Comparison of ENCODE assay signal across 13 mouse cellular contexts in the genomic region with DNA sequence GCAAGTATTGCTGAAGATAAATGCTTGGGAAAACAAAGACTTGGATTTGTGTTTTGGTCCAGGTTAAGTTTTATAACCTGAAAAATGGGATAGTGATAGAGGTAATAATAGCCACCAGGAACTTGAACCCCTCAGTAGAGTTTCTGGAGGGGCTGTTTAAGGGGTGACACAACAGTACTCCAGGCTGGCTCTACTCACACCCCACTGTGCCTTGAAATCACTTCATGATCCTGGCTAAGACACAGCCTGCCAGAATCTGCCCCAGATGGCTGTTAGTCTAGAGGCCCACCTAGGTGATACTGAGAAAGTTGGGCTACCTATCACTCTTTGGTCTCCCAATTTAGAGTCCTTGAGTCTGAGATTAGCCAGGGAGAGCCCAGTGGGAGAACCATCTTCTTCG. TPM values are rescaled to one million over a fixed set of nuclear protein-coding genes. Genes with fewer than 3 reads are reported as not detected.
DNase-seq lines count a peak whose midpoint lies in the region; ATAC-seq and TF ChIP-seq lines count a peak whose summit lies in the region.
"Had no signal": no experiment of that assay in that cellular context is flagged by ENCODE, and none has a peak within 500 bp of the region (broad histone marks: within the 10 kb centered on the region; RNA-seq: fewer than 3 reads in every experiment).

No protein-coding gene starts in this region.

- no peaks in the 10 kb centered on the region for H3K9me3 ChIP-seq in forebrain, embryonic 16.5 days (ENCODE audit: control insufficient read depth, low read length)
- no peaks in the 10 kb centered on the region for H3K9me3 ChIP-seq in midbrain, embryonic 10.5 days (replicated peaks)

- H3K9ac ChIP-seq in forebrain, embryonic 16.5 days (replicated peaks; ENCODE audit: low read depth, low read length), result peak overlapping the region; percentile 89

- no peak for DNase-seq in layer of hippocampus, adult 2 months (ENCODE audit: low spot score in 2 of 2)
- no peak for DNase-seq in layer of hippocampus, adult 8-10 months (ENCODE audit: low spot score in 2 of 2)
- no peak for DNase-seq in midbrain, embryonic 10.5 days (ENCODE audit: low spot score)
- DNase-seq in lung, adult 2 months, result no peak
- DNase-seq in gastrocnemius, postnatal 14 days, result no peak
- DNase-seq in adrenal gland, adult 18-20 months (ENCODE audit: low spot score in 2 of 2), result no peak
- DNase-seq: heart, adult 11 months had no signal

- TF ChIP-seq CTCF in layer of hippocampus, adult 2 months (conservative IDR thresholded peaks at IDR 0.05), result no peak
- no peak for TF ChIP-seq CTCF in olfactory bulb, adult 2 months (IDR thresholded peaks at IDR 0.05; ENCODE audit: insufficient read depth, low read depth, low read length)
- TF ChIP-seq CTCF in lung, adult 2 months (IDR thresholded peaks at IDR 0.05; ENCODE audit: insufficient read depth, low read length), result no peak

- WGBS in forebrain, embryonic 16.5 days, result 79% methylated on average over 1 of the region's 1 CpGs
- WGBS in midbrain, embryonic 10.5 days, result 59% methylated on average over 1 of the region's 1 CpGs
- WGBS in olfactory bulb, adult 2 months, result 81% methylated on average over 1 of the region's 1 CpGs
- 56% methylated on average over 1 of the region's 1 CpGs for WGBS in lung, adult 2 months

- intact Hi-C loops in gastrocnemius, postnatal 14 days (cut with DNase I; ENCODE audit: low total_unique reads), result no loop called here

- ATAC-seq in forebrain, embryonic 16.5 days, result no peak

- no peaks in the 10 kb centered on the region for H3K36me3 ChIP-seq in forebrain, embryonic 16.5 days (ENCODE audit: control insufficient read depth, insufficient read depth)
- no peaks in the 10 kb centered on the region for H3K36me3 ChIP-seq in midbrain, embryonic 10.5 days

- peak overlapping the region; percentile 85 for H3K4me3 ChIP-seq in layer of hippocampus, adult 2 months
- H3K4me3 ChIP-seq in forebrain, embryonic 16.5 days (replicated peaks; ENCODE audit: low read length), result peak overlapping the region; percentile 83
- H3K4me3 ChIP-seq in midbrain, embryonic 10.5 days, result peak overlapping the region; percentile 82
- peak overlapping the region; percentile 87 for H3K4me3 ChIP-seq in olfactory bulb, adult 2 months (ENCODE audit: insufficient read depth, low read depth, low read length)
- H3K4me3 ChIP-seq in lung, adult 2 months (replicated peaks; ENCODE audit: extremely low read depth, low read depth, low read length), result no peak overlapping the region

- peaks cover 21% of the 10 kb centered on the region for H3K4me1 ChIP-seq in forebrain, embryonic 16.5 days (replicated peaks; ENCODE audit: control insufficient read depth, insufficient read depth, low read length)
- peaks cover 31% of the 10 kb centered on the region for H3K4me1 ChIP-seq in midbrain, embryonic 10.5 days
- peaks cover 22% of the 10 kb centered on the region for H3K4me1 ChIP-seq in olfactory bulb, adult 2 months (ENCODE audit: control insufficient read depth, insufficient read depth, low read length)
- H3K4me1 ChIP-seq in lung, adult 2 months (ENCODE audit: control insufficient read depth, insufficient read depth, low read length), result no peaks in the 10 kb centered on the region

- TF ChIP-seq POLR2A in olfactory bulb, adult 2 months (IDR thresholded peaks at IDR 0.05; ENCODE audit: insufficient read depth, low read depth, low read length), result no peak
- TF ChIP-seq POLR2A in lung, adult 2 months (IDR thresholded peaks at IDR 0.05; ENCODE audit: borderline replicate concordance, extremely low read depth, low read depth, low read length), result no peak

- no peaks in the 10 kb centered on the region for H3K27me3 ChIP-seq in forebrain, embryonic 16.5 days (replicated peaks; ENCODE audit: control insufficient read depth, insufficient read depth, low read length)
- H3K27me3 ChIP-seq in midbrain, embryonic 10.5 days (ENCODE audit: low read depth, poor library complexity, severe bottlenecking), result peaks cover 23% of the 10 kb centered on the region

- 0 out of 2 replicates have a peak overlapping the region, but pooled peaks have one; percentile 93 for H3K27ac ChIP-seq in layer of hippocampus, adult 2 months
- H3K27ac ChIP-seq in forebrain, embryonic 16.5 days (ENCODE audit: low read length), result no peak overlapping the region
- no peak overlapping the region for H3K27ac ChIP-seq in midbrain, embryonic 10.5 days (replicated peaks)
- no peak overlapping the region for H3K27ac ChIP-seq in olfactory bulb, adult 2 months (ENCODE audit: insufficient read depth, low read depth, low read length)

- H3K4me2 ChIP-seq in forebrain, embryonic 16.5 days (ENCODE audit: low read length), result peak overlapping the region; percentile 74

RNA-seq across cellular contexts. Expression of gene Gdap1l1, which starts 1.2 kb away (rescaled TPM):
- total RNA-seq in layer of hippocampus, adult 2 months (2021), result 10 to 100 TPM; 61.5 to 70.7 TPM
- 10 to 100 TPM; 65.7 to 69.2 (median 68.0) TPM for total RNA-seq in layer of hippocampus, adult 8-10 months (2022)
- 103 and 124 TPM in 2 replicates for polyA plus RNA-seq in forebrain, embryonic 16.5 days (2015; fragmentation: Nextera tagmentation; extraction: Ambion mirVana)
- polyA plus RNA-seq in midbrain, embryonic 10.5 days (2016; fragmentation: Nextera tagmentation; extraction: Ambion mirVana), result 20.0 and 30.2 TPM in 2 replicates
- not detected in 2 replicates for polyA plus RNA-seq in olfactory bulb, adult 2 months (2012; ENCODE audit: insufficient read depth, insufficient read length, low replicate concordance, missing spikeins)
- 0.19 and 0.22 TPM in 2 replicates for polyA plus RNA-seq in lung, adult 2 months (2012; rRNA removed)
- total RNA-seq in gastrocnemius, postnatal 14 days (2021), result under 1 TPM in 1 of 2 experiments, not detected in 1; 0.23 TPM
- 1 to 10 TPM; 3.3 TPM for total RNA-seq in adrenal gland, adult 18-20 months (2021)
- total RNA-seq: liver, adult 2 months; MEL; monocyte, adult 5-6 weeks had no signal
- polyA plus RNA-seq: liver, adult 2 months had no signal

RNA-seq across cellular contexts. Expression of gene Oser1, which starts 15.0 kb away (rescaled TPM):
- total RNA-seq in layer of hippocampus, adult 2 months (2021), result 10 to 100 TPM; 17.1 to 17.2 TPM
- total RNA-seq in layer of hippocampus, adult 8-10 months (2022), result 10 to 100 TPM; 20.1 to 22.9 (median 22.6) TPM
- polyA plus RNA-seq in forebrain, embryonic 16.5 days (2015; fragmentation: Nextera tagmentation; extraction: Ambion mirVana), result 77.3 and 77.4 TPM in 2 replicates
- 92.7 and 99.9 TPM in 2 replicates for polyA plus RNA-seq in midbrain, embryonic 10.5 days (2016; fragmentation: Nextera tagmentation; extraction: Ambion mirVana)
- not detected in 2 replicates for polyA plus RNA-seq in olfactory bulb, adult 2 months (2012; ENCODE audit: insufficient read depth, insufficient read length, low replicate concordance, missing spikeins)
- polyA plus RNA-seq in lung, adult 2 months (2012; rRNA removed), result 9.2 and 17.2 TPM in 2 replicates
- total RNA-seq in gastrocnemius, postnatal 14 days (2021), result 10 to 100 TPM; 25.9 to 29.5 TPM
- 10 to 100 TPM; 37.1 to 43.6 TPM for total RNA-seq in adrenal gland, adult 18-20 months (2021)

RNA-seq across cellular contexts. Expression of gene Fitm2, which starts 32.9 kb away (rescaled TPM):
- total RNA-seq in layer of hippocampus, adult 2 months (2021), result 10 to 100 TPM; 19.0 to 20.0 TPM
- total RNA-seq in layer of hippocampus, adult 8-10 months (2022), result 10 to 100 TPM; 17.0 to 23.5 (median 20.7) TPM
- 13.0 and 15.4 TPM in 2 replicates for polyA plus RNA-seq in forebrain, embryonic 16.5 days (2015; fragmentation: Nextera tagmentation; extraction: Ambion mirVana)
- 9.8 and 11.2 TPM in 2 replicates for polyA plus RNA-seq in midbrain, embryonic 10.5 days (2016; fragmentation: Nextera tagmentation; extraction: Ambion mirVana)
- polyA plus RNA-seq in olfactory bulb, adult 2 months (2012; ENCODE audit: insufficient read depth, insufficient read length, low replicate concordance, missing spikeins), result not detected in 2 replicates
- 20.4 and 24.1 TPM in 2 replicates for polyA plus RNA-seq in lung, adult 2 months (2012; rRNA removed)
- 10 to 100 TPM; 46.2 to 63.3 TPM for total RNA-seq in gastrocnemius, postnatal 14 days (2021)
- total RNA-seq in adrenal gland, adult 18-20 months (2021), result 100 to 1,000 TPM; 108 to 114 TPM

RNA-seq across cellular contexts. Expression of gene Jph2, which starts 41.7 kb away (rescaled TPM):
- under 1 TPM; 0.41 to 0.54 TPM for total RNA-seq in layer of hippocampus, adult 2 months (2021)
- under 1 TPM; 0.27 to 0.48 (median 0.42) TPM for total RNA-seq in layer of hippocampus, adult 8-10 months (2022)
- 0.20 and 0.28 TPM in 2 replicates for polyA plus RNA-seq in forebrain, embryonic 16.5 days (2015; fragmentation: Nextera tagmentation; extraction: Ambion mirVana)
- 0.32 and 0.59 TPM in 2 replicates for polyA plus RNA-seq in midbrain, embryonic 10.5 days (2016; fragmentation: Nextera tagmentation; extraction: Ambion mirVana)
- not detected in 2 replicates for polyA plus RNA-seq in olfactory bulb, adult 2 months (2012; ENCODE audit: insufficient read depth, insufficient read length, low replicate concordance, missing spikeins)
- polyA plus RNA-seq in lung, adult 2 months (2012; rRNA removed), result 32.3 and 38.4 TPM in 2 replicates
- total RNA-seq in gastrocnemius, postnatal 14 days (2021), result 100 to 1,000 TPM; 352 to 422 TPM
- total RNA-seq in adrenal gland, adult 18-20 months (2021), result 1 to 10 TPM; 4.4 to 6.5 TPM
- total RNA-seq: hematopoietic stem cell, adult 5-6 weeks; monocyte, adult 5-6 weeks had no signal

RNA-seq across cellular contexts. Expression of gene R3hdml, which starts 52.6 kb away (rescaled TPM):
- total RNA-seq in layer of hippocampus, adult 2 months (2021), result not detected
- total RNA-seq in layer of hippocampus, adult 8-10 months (2022), result not detected
- not detected in 2 replicates for polyA plus RNA-seq in forebrain, embryonic 16.5 days (2015; fragmentation: Nextera tagmentation; extraction: Ambion mirVana)
- polyA plus RNA-seq in midbrain, embryonic 10.5 days (2016; fragmentation: Nextera tagmentation; extraction: Ambion mirVana), result not detected in 2 replicates
- not detected in 2 replicates for polyA plus RNA-seq in olfactory bulb, adult 2 months (2012; ENCODE audit: insufficient read depth, insufficient read length, low replicate concordance, missing spikeins)
- polyA plus RNA-seq in lung, adult 2 months (2012; rRNA removed), result not detected in 2 replicates
- not detected for total RNA-seq in gastrocnemius, postnatal 14 days (2021)
- not detected for total RNA-seq in adrenal gland, adult 18-20 months (2021)
- total RNA-seq: hematopoietic stem cell, adult 5-6 weeks; liver, adult 2 months; MEL; monocyte, adult 5-6 weeks had no signal
- polyA plus RNA-seq: liver, adult 2 months had no signal

Comparison
In these comparisons a context has a peak if more than half of its experiments do, and no peak if none do; other contexts are left out.
1. RNA of gene Gdap1l1, which starts 1.2 kb away (total RNA-seq): 61.5 to 70.7 TPM in layer of hippocampus, adult 2 months and 65.7 to 69.2 TPM in layer of hippocampus, adult 8-10 months; 3.3 TPM in adrenal gland, adult 18-20 months and 0.23 TPM in gastrocnemius, postnatal 14 days; every median in the first group is over 10 times any median in the second.